Mouse (Mus musculus) ES-Bruce4 (cell line): ENCODE measurements around the gene Ntm. TPM values are rescaled to one million over a fixed set of nuclear protein-coding genes. Genes with fewer than 3 reads are reported as not detected.

Experiments
- H3K27ac ChIP-seq: 2 replicates; pipeline ENCODE4 v1.5.1; 2012; ENCODE audit warnings: low read length, inconsistent platforms; ENCODE audit not compliant: insufficient read depth
- H3K27me3 ChIP-seq: 2 replicates; pipeline ENCODE4 v1.6.1; 2012; ENCODE audit warnings: mild to moderate bottlenecking, low read length, inconsistent platforms; ENCODE audit not compliant: control insufficient read depth, poor library complexity, insufficient read depth, severe bottlenecking
- H3K36me3 ChIP-seq: 2 replicates; pipeline ENCODE4 v1.6.1; 2012; ENCODE audit warnings: inconsistent platforms, mild to moderate bottlenecking, low read length, moderate library complexity; ENCODE audit not compliant: control insufficient read depth, poor library complexity, insufficient read depth, severe bottlenecking
- H3K4me1 ChIP-seq: one replicate; pipeline ENCODE4 v1.8.1; 2011; ENCODE audit warnings: low read length; ENCODE audit not compliant: control insufficient read depth, insufficient read depth
- H3K4me3 ChIP-seq: 2 replicates; pipeline ENCODE4 v1.5.1; 2011; ENCODE audit warnings: low read depth, mild to moderate bottlenecking, low read length
- H3K9ac ChIP-seq: 2 replicates; pipeline ENCODE4 v1.6.1; 2012; ENCODE audit warnings: low read depth, mild to moderate bottlenecking, inconsistent platforms; ENCODE audit not compliant: poor library complexity, severe bottlenecking
- H3K9me3 ChIP-seq: replicated peaks from 2 replicates; pipeline ENCODE4 v1.6.1; 2012; ENCODE audit warnings: mild to moderate bottlenecking, low read length, inconsistent platforms; ENCODE audit not compliant: control insufficient read depth, poor library complexity, insufficient read depth, severe bottlenecking
- CTCF ChIP-seq: IDR thresholded peaks from one replicate; pipeline ENCODE4 v1.8.1; 2011; ENCODE audit warnings: low read depth, low read length
- EP300 ChIP-seq: IDR thresholded peaks from 2 replicates; pipeline ENCODE4 v1.6.1; 2011; ENCODE audit warnings: low read depth, low read length; ENCODE audit not compliant: insufficient read depth
- POLR2A ChIP-seq: IDR thresholded peaks from one replicate; pipeline ENCODE4 v1.8.1; 2011; ENCODE audit warnings: low read length; ENCODE audit not compliant: insufficient read depth
- polyA plus RNA-seq: library from polyadenylated mRNA; stranded (reverse); fragments of >200 nt; gene quantifications from 2 replicates; pipeline ENCODE4 v1.2.4, GENCODE M21; 2011; ENCODE audit warnings: low read depth; ENCODE audit not compliant: missing spikeins, insufficient read depth, insufficient read length

Ntm gene
- polyA plus RNA-seq, 1 experiment = 0.82 TPM

GRCm38 (mm10) chr9:29377172-29378002 lies 585.6 kb downstream of the Ntm start:
- Histone ChIP-seq H3K27me3 (no peaks in the 10 kb centered on the region), H3K4me1 (no peaks in the 10 kb centered on the region), H3K27ac (no peak overlapping the region), H3K4me3 (no peak overlapping the region), H3K36me3 (no peaks in the 10 kb centered on the region), H3K9ac (no peak overlapping the region), H3K9me3 (no peaks in the 10 kb centered on the region)
- no peak for TF ChIP-seq CTCF
- no peak for TF ChIP-seq POLR2A
- no peak for TF ChIP-seq EP300

- no peaks in the 10 kb centered on the region for H3K4me1 ChIP-seq
- TF ChIP-seq POLR2A = no peak
- TF ChIP-seq EP300 = no peak
- no peak for TF ChIP-seq CTCF
Observed at GRCm38 (mm10) chr9:29371341-29371740, 591.6 kb downstream of the Ntm start.

GRCm38 (mm10) chr9:29369621-29370020 lies 593.3 kb downstream of the Ntm start:
- Histone ChIP-seq H3K4me1 (no peaks in the 10 kb centered on the region), H3K27me3 (no peaks in the 10 kb centered on the region), H3K9me3 (no peaks in the 10 kb centered on the region), H3K27ac (no peak overlapping the region), H3K36me3 (no peaks in the 10 kb centered on the region), H3K4me3 (no peak overlapping the region), H3K9ac (no peak overlapping the region)
- TF ChIP-seq EP300 (no peak), POLR2A (no peak), CTCF (no peak)

More at GRCm38 (mm10) chr9:29371341-29371740, 591.6 kb downstream of the Ntm start:
- Histone ChIP-seq H3K27me3 (no peaks in the 10 kb centered on the region), H3K4me3 (no peak overlapping the region), H3K9ac (no peak overlapping the region), H3K9me3 (no peaks in the 10 kb centered on the region), H3K36me3 (no peaks in the 10 kb centered on the region), H3K27ac (no peak overlapping the region)

GRCm38 (mm10) chr9:29368291-29368690 lies 594.6 kb downstream of the Ntm start:
- Histone ChIP-seq H3K27me3 (0 out of 2 replicates have a peak, but pooled peaks cover 3% of the 10 kb centered on the region), H3K36me3 (no peaks in the 10 kb centered on the region), H3K4me3 (no peak overlapping the region), H3K9me3 (no peaks in the 10 kb centered on the region), H3K4me1 (no peaks in the 10 kb centered on the region), H3K27ac (no peak overlapping the region), H3K9ac (no peak overlapping the region)
- TF ChIP-seq POLR2A (no peak), CTCF (no peak), EP300 (no peak)

GRCm38 (mm10) chr9:29357796-29358195 lies 605.1 kb downstream of the Ntm start:
- Histone ChIP-seq H3K9me3 (no peaks in the 10 kb centered on the region), H3K27ac (no peak overlapping the region), H3K9ac (no peak overlapping the region), H3K27me3 (no peaks in the 10 kb centered on the region), H3K36me3 (no peaks in the 10 kb centered on the region), H3K4me1 (no peaks in the 10 kb centered on the region), H3K4me3 (no peak overlapping the region)
- TF ChIP-seq POLR2A (no peak), EP300 (no peak), CTCF (no peak)

- no peak overlapping the region for H3K9ac ChIP-seq
- H3K4me1 ChIP-seq = no peaks in the 10 kb centered on the region
- no peak overlapping the region for H3K4me3 ChIP-seq
- H3K9me3 ChIP-seq = no peaks in the 10 kb centered on the region
- no peaks in the 10 kb centered on the region for H3K27me3 ChIP-seq
- no peak for TF ChIP-seq POLR2A
- no peak for TF ChIP-seq CTCF
- TF ChIP-seq EP300 = no peak
- H3K36me3 ChIP-seq = no peaks in the 10 kb centered on the region
- H3K27ac ChIP-seq = no peak overlapping the region
Observed at GRCm38 (mm10) chr9:29342303-29342702, 620.6 kb downstream of the Ntm start.
